In genomic region chr1:59986626-59987025, GRCm38 (mm10) we compare ENCODE assay signal across 21 mouse cellular contexts.
"Had no signal": no experiment of that assay in that cellular context is flagged by ENCODE, and none has a peak within 500 bp of the region (broad histone marks: within the 10 kb centered on the region; RNA-seq: fewer than 3 reads in every experiment).

No protein-coding gene starts in this region.

- DNase-seq: gastrocnemius, postnatal 14 days; gastrocnemius, postnatal 36 days; heart, adult 18-20 months; heart, postnatal 10 days; kidney, adult 11 months; kidney, adult 8-10 months; kidney, postnatal 10 days; kidney, postnatal 25 days; kidney, postnatal 4 days; liver; liver, embryonic 13.5 days had no signal

- H3K4me1 ChIP-seq: heart, embryonic 10.5 days; heart, embryonic 12.5 days; hindbrain, embryonic 13.5 days; hindbrain, embryonic 15.5 days; limb, embryonic 10.5 days; limb, embryonic 12.5 days; liver, embryonic 13.5 days; liver, embryonic 15.5 days had no signal

- H3K27ac ChIP-seq: heart, embryonic 10.5 days; hindbrain, embryonic 13.5 days; hindbrain, embryonic 15.5 days; hindbrain, postnatal 0 days; left cerebral cortex, adult 2 months; limb, embryonic 10.5 days; limb, embryonic 12.5 days; liver, embryonic 13.5 days; liver, embryonic 15.5 days had no signal

- H3K27me3 ChIP-seq: heart, embryonic 12.5 days; hindbrain, embryonic 13.5 days; hindbrain, embryonic 15.5 days; limb, embryonic 12.5 days; liver, embryonic 13.5 days; liver, embryonic 15.5 days had no signal

- H3K4me3 ChIP-seq: heart, embryonic 10.5 days; heart, embryonic 12.5 days; hindbrain, embryonic 13.5 days; hindbrain, embryonic 15.5 days; layer of hippocampus, adult 2 months; left cerebral cortex, adult 2 months; limb, embryonic 10.5 days; limb, embryonic 12.5 days; liver, embryonic 13.5 days; liver, embryonic 15.5 days had no signal
